Mouse (Mus musculus): ENCODE measurements around the gene Trim33. TPM values are rescaled to one million over a fixed set of nuclear protein-coding genes. Genes with fewer than 3 reads are reported as not detected.

The Trim33 gene
- polyA plus RNA-seq, 1 experiment, result 138 TPM

GRCm38 (mm10) chr3:103314291-103314690 lies 35.2 kb downstream of the Trim33 start:
- no peaks in the 10 kb centered on the region for H3K4me1 ChIP-seq (ENCODE audit: control insufficient read depth, insufficient read depth, low read length)
- no peak overlapping the region for H3K4me3 ChIP-seq (ENCODE audit: low read depth, low read length)
- H3K9ac ChIP-seq (ENCODE audit: low read depth, poor library complexity, severe bottlenecking), result no peak overlapping the region
- H3K27ac ChIP-seq (ENCODE audit: insufficient read depth, low read length), result no peak overlapping the region
- no peaks in the 10 kb centered on the region for H3K9me3 ChIP-seq (replicated peaks; ENCODE audit: control insufficient read depth, insufficient read depth, low read length, poor library complexity, severe bottlenecking)
- no peaks in the 10 kb centered on the region for H3K27me3 ChIP-seq (ENCODE audit: control insufficient read depth, insufficient read depth, low read length, poor library complexity, severe bottlenecking)
- TF ChIP-seq CTCF (IDR thresholded peaks at IDR 0.05; ENCODE audit: low read depth, low read length) (no peak), POLR2A (IDR thresholded peaks at IDR 0.05; ENCODE audit: insufficient read depth, low read length) (no peak), EP300 (IDR thresholded peaks at IDR 0.05; ENCODE audit: insufficient read depth, low read depth, low read length) (no peak)
- peaks cover 6% of the 10 kb centered on the region for H3K36me3 ChIP-seq (ENCODE audit: control insufficient read depth, insufficient read depth, low read length, poor library complexity, severe bottlenecking)

GRCm38 (mm10) chr3:103335371-103335770 lies 56.3 kb downstream of the Trim33 start:
- Histone ChIP-seq H3K9ac (ENCODE audit: low read depth, poor library complexity, severe bottlenecking) (no peak overlapping the region), H3K36me3 (ENCODE audit: control insufficient read depth, insufficient read depth, low read length, poor library complexity, severe bottlenecking) (peaks cover 20% of the 10 kb centered on the region), H3K27me3 (ENCODE audit: control insufficient read depth, insufficient read depth, low read length, poor library complexity, severe bottlenecking) (no peaks in the 10 kb centered on the region), H3K27ac (ENCODE audit: insufficient read depth, low read length) (no peak overlapping the region), H3K4me1 (ENCODE audit: control insufficient read depth, insufficient read depth, low read length) (no peaks in the 10 kb centered on the region), H3K4me3 (ENCODE audit: low read depth, low read length) (no peak overlapping the region), H3K9me3 (replicated peaks; ENCODE audit: control insufficient read depth, insufficient read depth, low read length, poor library complexity, severe bottlenecking) (no peaks in the 10 kb centered on the region)
- TF ChIP-seq POLR2A (IDR thresholded peaks at IDR 0.05; ENCODE audit: insufficient read depth, low read length) (no peak), EP300 (IDR thresholded peaks at IDR 0.05; ENCODE audit: insufficient read depth, low read depth, low read length) (no peak), CTCF (IDR thresholded peaks at IDR 0.05; ENCODE audit: low read depth, low read length) (no peak)

GRCm38 (mm10) chr3:103346658-103347057 lies 67.6 kb downstream of the Trim33 start:
- Histone ChIP-seq H3K9ac (ENCODE audit: low read depth, poor library complexity, severe bottlenecking) (no peak overlapping the region), H3K27me3 (ENCODE audit: control insufficient read depth, insufficient read depth, low read length, poor library complexity, severe bottlenecking) (no peaks in the 10 kb centered on the region), H3K27ac (ENCODE audit: insufficient read depth, low read length) (no peak overlapping the region), H3K4me3 (ENCODE audit: low read depth, low read length) (no peak overlapping the region), H3K9me3 (replicated peaks; ENCODE audit: control insufficient read depth, insufficient read depth, low read length, poor library complexity, severe bottlenecking) (peaks cover 3% of the 10 kb centered on the region; the same call in 1 of the 2 replicates), H3K36me3 (ENCODE audit: control insufficient read depth, insufficient read depth, low read length, poor library complexity, severe bottlenecking) (peaks cover 30% of the 10 kb centered on the region), H3K4me1 (ENCODE audit: control insufficient read depth, insufficient read depth, low read length) (no peaks in the 10 kb centered on the region)
- TF ChIP-seq EP300 (IDR thresholded peaks at IDR 0.05; ENCODE audit: insufficient read depth, low read depth, low read length) (no peak), CTCF (IDR thresholded peaks at IDR 0.05; ENCODE audit: low read depth, low read length) (no peak), POLR2A (IDR thresholded peaks at IDR 0.05; ENCODE audit: insufficient read depth, low read length) (no peak)

- TF ChIP-seq EP300 (IDR thresholded peaks at IDR 0.05; ENCODE audit: insufficient read depth, low read depth, low read length) (no peak), CTCF (IDR thresholded peaks at IDR 0.05; ENCODE audit: low read depth, low read length) (no peak), POLR2A (IDR thresholded peaks at IDR 0.05; ENCODE audit: insufficient read depth, low read length) (no peak)
- Histone ChIP-seq H3K27ac (ENCODE audit: insufficient read depth, low read length) (no peak overlapping the region), H3K36me3 (ENCODE audit: control insufficient read depth, insufficient read depth, low read length, poor library complexity, severe bottlenecking) (peaks cover 16% of the 10 kb centered on the region), H3K27me3 (ENCODE audit: control insufficient read depth, insufficient read depth, low read length, poor library complexity, severe bottlenecking) (no peaks in the 10 kb centered on the region), H3K4me1 (ENCODE audit: control insufficient read depth, insufficient read depth, low read length) (no peaks in the 10 kb centered on the region), H3K4me3 (ENCODE audit: low read depth, low read length) (no peak overlapping the region), H3K9ac (ENCODE audit: low read depth, poor library complexity, severe bottlenecking) (no peak overlapping the region), H3K9me3 (replicated peaks; ENCODE audit: control insufficient read depth, insufficient read depth, low read length, poor library complexity, severe bottlenecking) (no peaks in the 10 kb centered on the region)
Observed at GRCm38 (mm10) chr3:103353518-103353917, 74.4 kb downstream of the Trim33 start.

GRCm38 (mm10) chr3:103354041-103354440 lies 74.9 kb downstream of the Trim33 start:
- Histone ChIP-seq H3K36me3 (ENCODE audit: control insufficient read depth, insufficient read depth, low read length, poor library complexity, severe bottlenecking) (peaks cover 14% of the 10 kb centered on the region), H3K4me3 (ENCODE audit: low read depth, low read length) (no peak overlapping the region), H3K27ac (ENCODE audit: insufficient read depth, low read length) (no peak overlapping the region), H3K4me1 (ENCODE audit: control insufficient read depth, insufficient read depth, low read length) (no peaks in the 10 kb centered on the region), H3K9me3 (replicated peaks; ENCODE audit: control insufficient read depth, insufficient read depth, low read length, poor library complexity, severe bottlenecking) (no peaks in the 10 kb centered on the region), H3K27me3 (ENCODE audit: control insufficient read depth, insufficient read depth, low read length, poor library complexity, severe bottlenecking) (no peaks in the 10 kb centered on the region), H3K9ac (ENCODE audit: low read depth, poor library complexity, severe bottlenecking) (no peak overlapping the region)
- TF ChIP-seq EP300 (IDR thresholded peaks at IDR 0.05; ENCODE audit: insufficient read depth, low read depth, low read length), result no peak
- no peak for TF ChIP-seq CTCF (IDR thresholded peaks at IDR 0.05; ENCODE audit: low read depth, low read length)
- TF ChIP-seq POLR2A (IDR thresholded peaks at IDR 0.05; ENCODE audit: insufficient read depth, low read length), result no peak

GRCm38 (mm10) chr3:103361150-103361549 lies 82.1 kb downstream of the Trim33 start:
- Histone ChIP-seq H3K9ac (ENCODE audit: low read depth, poor library complexity, severe bottlenecking) (no peak overlapping the region), H3K36me3 (ENCODE audit: control insufficient read depth, insufficient read depth, low read length, poor library complexity, severe bottlenecking) (no peaks in the 10 kb centered on the region), H3K27ac (ENCODE audit: insufficient read depth, low read length) (no peak overlapping the region), H3K4me3 (ENCODE audit: low read depth, low read length) (no peak overlapping the region), H3K9me3 (replicated peaks; ENCODE audit: control insufficient read depth, insufficient read depth, low read length, poor library complexity, severe bottlenecking) (no peaks in the 10 kb centered on the region), H3K4me1 (ENCODE audit: control insufficient read depth, insufficient read depth, low read length) (no peaks in the 10 kb centered on the region), H3K27me3 (ENCODE audit: control insufficient read depth, insufficient read depth, low read length, poor library complexity, severe bottlenecking) (no peaks in the 10 kb centered on the region)
- no peak for TF ChIP-seq POLR2A (IDR thresholded peaks at IDR 0.05; ENCODE audit: insufficient read depth, low read length)
- TF ChIP-seq EP300 (IDR thresholded peaks at IDR 0.05; ENCODE audit: insufficient read depth, low read depth, low read length), result no peak
- no peak for TF ChIP-seq CTCF (IDR thresholded peaks at IDR 0.05; ENCODE audit: low read depth, low read length)
